Mouse (Mus musculus) bone marrow, adult 2 months (tissue): Measurements from ENCODE around the gene Trim23. TPM values are rescaled to one million over a fixed set of nuclear protein-coding genes. Genes with fewer than 3 reads are reported as not detected.

ENCODE experiments used
- H3K27ac ChIP-seq: fragments of 200-500 bp; 2 replicates; pipeline ENCODE4 v1.5.1; 2012; ENCODE audit warnings: low read depth, mild to moderate bottlenecking, control low read depth, inconsistent platforms, low read length; ENCODE audit not compliant: control insufficient read depth, poor library complexity, insufficient read depth
- H3K4me1 ChIP-seq: fragments of 200-500 bp; 2 replicates; pipeline ENCODE4 v1.6.1; 2011; ENCODE audit warnings: low read length; ENCODE audit not compliant: control insufficient read depth, insufficient read depth
- H3K4me3 ChIP-seq: fragments of 200-500 bp; replicated peaks from 2 replicates; pipeline ENCODE3; 2011; ENCODE audit warnings: mild to moderate bottlenecking, low read depth, low read length, control low read depth; ENCODE audit not compliant: control insufficient read depth
- CTCF ChIP-seq: fragments of 200-500 bp; IDR thresholded peaks from 2 replicates; pipeline ENCODE4 v1.5.1; 2011; ENCODE audit warnings: low read length, control low read depth; ENCODE audit not compliant: control insufficient read depth, insufficient read depth
- POLR2A ChIP-seq: fragments of 200-500 bp; IDR thresholded peaks from 2 replicates; pipeline ENCODE4 v1.6.1; 2011; ENCODE audit warnings: low read depth, mild to moderate bottlenecking, control low read depth, low read length, borderline replicate concordance; ENCODE audit not compliant: control insufficient read depth
- WGBS: fragments of 180-500 bp; shearing (Covaris S2); methylation state at CpG from one replicate; pipeline ENCODE4 v1.1.7; 2018; 5-methylcytosine and 5-hydroxymethylcytosine counted together
- polyA plus RNA-seq: library from polyadenylated mRNA; stranded (reverse); fragments of >200 nt; gene quantifications from 2 replicates; pipeline ENCODE4 v1.2.4, GENCODE M21; 2011; ENCODE audit warnings: low replicate concordance; ENCODE audit not compliant: missing spikeins, insufficient read depth, insufficient read length

Gene Trim23
- 5.4 and 6.0 TPM in 2 replicates for polyA plus RNA-seq

DNA sequence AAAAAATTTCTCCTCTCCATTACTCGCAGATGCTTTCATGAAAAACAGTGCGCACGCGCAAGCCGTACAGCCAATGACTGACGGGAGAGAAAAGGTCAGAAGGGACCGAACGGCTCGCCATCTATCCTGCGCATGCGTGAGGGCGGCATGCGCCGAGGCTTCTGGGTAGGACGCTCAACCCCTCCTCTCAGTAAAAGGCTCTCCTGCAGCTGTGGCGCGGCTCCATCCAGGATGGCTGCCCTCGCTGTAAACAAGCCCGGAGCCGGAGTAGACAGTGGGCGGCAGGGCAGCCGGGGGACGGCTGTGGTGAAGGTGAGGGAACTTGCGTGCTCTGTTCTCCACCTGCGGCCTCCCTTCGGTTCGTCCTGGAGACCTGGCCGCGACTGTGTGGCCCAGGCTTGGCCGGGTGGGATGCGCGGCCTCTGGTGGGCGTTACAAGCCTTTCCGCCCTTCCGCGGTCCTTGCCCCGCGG lies at the start of gene Trim23:
TSS of gene Trim23 (plus strand) at position 148 of the 472 bp plus-strand sequence.
- Histone ChIP-seq H3K4me1 (no peaks in the 10 kb centered on the region; the same call in 1 of the 2 replicates), H3K27ac (peak within 1 kb of the TSS; percentile 89), H3K4me3 (peak within 1 kb of the TSS; percentile 96)
- TF ChIP-seq CTCF (no peak), POLR2A (peak; percentile 95; the same call in 1 of the 2 replicates)
- under 1% methylated on average over 38 of the region's 38 CpGs for WGBS

DNA sequence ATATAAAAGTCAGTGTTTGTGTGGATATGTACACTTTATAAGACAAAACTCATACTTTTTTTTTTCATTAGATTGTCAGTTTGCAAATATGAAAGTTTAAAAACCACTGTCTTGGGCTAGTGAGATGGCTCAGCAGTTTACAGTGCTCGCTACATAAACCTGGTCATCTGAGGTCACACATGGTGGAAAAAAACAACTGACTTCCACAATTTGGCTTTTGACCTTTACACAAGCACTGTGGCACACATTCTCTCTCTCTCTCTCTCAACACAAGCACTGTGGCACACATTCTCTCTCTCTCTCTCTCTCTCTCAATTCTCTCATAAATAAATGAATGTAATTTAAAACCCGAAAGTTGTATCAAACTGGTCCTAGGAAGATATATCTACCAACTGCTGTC lies 46.0 kb upstream of the Trim23 start:
- no peak for TF ChIP-seq CTCF
- TF ChIP-seq POLR2A, result no peak
- Histone ChIP-seq H3K27ac (no peak overlapping the region), H3K4me3 (no peak overlapping the region), H3K4me1 (no peaks in the 10 kb centered on the region)
- 73% methylated on average over 2 of the region's 2 CpGs for WGBS

DNA sequence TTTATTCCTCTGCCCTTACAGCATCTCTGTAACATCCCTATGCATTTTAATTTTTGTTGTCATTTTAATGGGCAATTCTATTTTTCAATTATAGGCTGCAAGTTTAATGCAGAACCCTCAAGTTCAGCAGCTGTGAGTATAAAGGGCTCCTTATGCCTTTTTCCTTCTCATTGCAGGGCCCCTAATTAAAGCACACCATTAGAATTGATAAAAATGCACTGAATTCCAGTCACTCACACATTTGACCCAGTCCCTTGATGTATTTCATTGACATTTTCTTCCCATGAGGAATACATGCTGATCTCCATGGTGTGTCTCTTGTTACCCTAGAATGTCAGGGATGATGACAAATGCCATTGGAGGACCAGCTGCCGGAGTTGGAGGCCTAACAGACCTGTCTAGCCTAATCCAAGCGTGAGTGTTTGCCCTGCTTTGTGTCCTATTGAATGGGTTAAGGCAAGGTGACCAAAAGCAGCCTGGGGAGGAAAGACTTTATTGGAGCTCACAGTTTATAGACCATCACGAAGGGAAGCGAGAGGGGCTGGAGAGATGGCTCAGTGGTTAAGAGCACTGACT lies 44.0 kb upstream of the Trim23 start:
- Histone ChIP-seq H3K4me1 (no peaks in the 10 kb centered on the region), H3K4me3 (no peak overlapping the region), H3K27ac (no peak overlapping the region)
- WGBS, result 88% methylated on average over 4 of the region's 4 CpGs
- TF ChIP-seq CTCF (no peak), POLR2A (no peak)

DNA sequence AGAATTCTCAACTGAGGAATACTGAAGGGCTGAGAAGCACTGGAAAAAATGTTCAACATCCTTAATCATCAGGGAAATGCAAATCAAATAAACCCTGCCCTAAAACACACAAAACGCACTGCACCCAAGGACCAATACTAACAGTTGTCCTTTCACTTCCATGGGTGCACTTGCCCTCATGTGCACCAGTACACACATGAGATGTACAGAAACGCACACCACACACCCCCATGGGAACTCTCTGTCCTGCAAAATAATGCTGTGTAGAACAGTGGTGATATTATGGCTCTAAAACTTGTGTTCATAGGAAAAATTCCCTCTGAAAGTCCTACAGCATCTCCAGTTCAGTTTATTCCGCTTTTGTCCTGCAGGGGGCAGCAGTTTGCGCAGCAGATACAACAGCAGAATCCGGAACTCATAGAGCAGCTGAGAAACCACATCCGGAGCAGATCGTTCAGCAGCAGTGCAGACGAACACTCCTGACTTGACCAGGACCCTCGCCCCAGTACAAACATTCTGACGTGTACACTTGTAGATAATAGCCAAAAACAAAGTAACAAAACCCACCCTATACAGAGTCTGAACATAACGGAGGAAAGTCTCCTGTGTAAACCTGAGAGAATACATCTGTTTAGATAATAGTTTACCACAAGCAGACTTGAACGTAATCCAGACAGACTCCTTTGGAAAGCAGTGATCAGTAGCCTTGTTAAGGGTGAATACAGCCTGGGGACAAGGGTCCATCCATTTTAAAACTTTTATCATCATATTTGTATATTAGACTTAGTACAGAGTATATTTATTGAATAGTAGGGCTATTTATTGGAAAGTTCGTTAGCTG lies 39.0 kb upstream of the Trim23 start:
- TF ChIP-seq POLR2A, result no peak
- TF ChIP-seq CTCF, result peak; percentile 92
- 20% methylated on average over 13 of the region's 13 CpGs for WGBS
- peak overlapping the region; percentile 43 for H3K4me3 ChIP-seq
- no peak overlapping the region for H3K27ac ChIP-seq
- no peaks in the 10 kb centered on the region for H3K4me1 ChIP-seq

DNA sequence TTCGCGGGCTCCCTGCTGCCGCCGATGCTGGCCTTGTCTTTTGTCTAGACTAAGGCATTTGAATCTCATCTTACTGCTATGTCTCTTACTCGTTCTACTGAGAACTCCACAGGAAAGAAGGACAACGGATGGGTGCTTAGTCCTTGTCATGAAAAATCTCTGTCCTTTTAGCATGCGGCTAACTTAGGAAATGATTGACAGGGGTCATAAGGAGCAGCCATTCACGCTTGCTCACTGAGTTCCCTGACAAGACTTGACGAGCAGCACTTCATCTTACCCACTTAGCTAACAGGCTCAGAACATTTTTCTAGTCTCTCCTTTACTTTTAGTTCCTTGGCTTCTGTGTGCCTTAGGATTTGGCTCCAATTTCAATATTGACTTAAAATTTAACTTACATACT lies 33.7 kb upstream of the Trim23 start:
- 89% methylated on average over 9 of the region's 9 CpGs for WGBS
- Histone ChIP-seq H3K4me3 (no peak overlapping the region), H3K4me1 (no peaks in the 10 kb centered on the region), H3K27ac (no peak overlapping the region)
- TF ChIP-seq CTCF, result no peak
- TF ChIP-seq POLR2A, result no peak

DNA sequence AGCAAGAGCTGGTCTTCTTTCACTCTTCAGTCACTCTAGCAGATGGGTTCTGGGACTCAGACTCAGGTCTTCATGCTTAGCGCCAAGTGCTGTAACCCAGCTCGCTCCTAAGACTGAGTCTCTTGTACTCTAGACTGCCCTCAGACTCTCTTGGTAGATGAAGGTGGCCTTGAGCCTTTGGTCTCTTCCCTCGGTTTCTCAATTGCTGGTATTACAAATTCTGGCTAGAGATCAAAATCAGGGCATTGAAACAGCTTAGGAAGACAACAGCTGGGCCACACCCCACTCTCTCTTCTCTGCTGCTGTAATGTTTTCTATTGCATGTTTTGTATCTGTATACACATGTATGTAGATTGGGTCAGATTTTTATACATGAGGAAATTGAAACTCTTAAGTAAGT lies 33.0 kb upstream of the Trim23 start:
- Histone ChIP-seq H3K27ac (no peak overlapping the region), H3K4me3 (no peak overlapping the region), H3K4me1 (no peaks in the 10 kb centered on the region)
- no peak for TF ChIP-seq CTCF
- TF ChIP-seq POLR2A, result no peak
- 88% methylated on average over 3 of the region's 3 CpGs for WGBS

DNA sequence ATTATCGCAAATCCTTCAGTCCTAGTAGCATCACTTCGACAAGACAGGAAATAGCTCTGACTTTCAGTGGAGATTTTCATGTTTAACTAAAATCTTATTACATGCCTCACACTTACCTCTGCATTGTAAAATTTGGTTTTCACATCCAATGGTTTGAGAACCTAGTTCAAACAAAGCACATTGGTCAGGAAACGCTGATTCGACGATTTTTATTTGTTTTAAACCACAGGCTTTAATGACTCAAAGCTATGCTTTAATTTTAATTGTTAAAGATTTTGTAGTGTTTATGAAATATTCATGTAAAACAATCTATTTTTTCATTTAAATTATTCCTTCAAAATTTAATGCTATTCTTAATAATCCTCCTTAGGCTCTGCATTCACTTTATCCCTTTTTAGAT lies 24.4 kb upstream of the Trim23 start:
- no peak overlapping the region for H3K27ac ChIP-seq
- H3K4me1 ChIP-seq, result no peaks in the 10 kb centered on the region
- no peak for TF ChIP-seq CTCF
- TF ChIP-seq POLR2A, result no peak
- no peak overlapping the region for H3K4me3 ChIP-seq
- WGBS, result 90% methylated on average over 5 of the region's 5 CpGs

DNA sequence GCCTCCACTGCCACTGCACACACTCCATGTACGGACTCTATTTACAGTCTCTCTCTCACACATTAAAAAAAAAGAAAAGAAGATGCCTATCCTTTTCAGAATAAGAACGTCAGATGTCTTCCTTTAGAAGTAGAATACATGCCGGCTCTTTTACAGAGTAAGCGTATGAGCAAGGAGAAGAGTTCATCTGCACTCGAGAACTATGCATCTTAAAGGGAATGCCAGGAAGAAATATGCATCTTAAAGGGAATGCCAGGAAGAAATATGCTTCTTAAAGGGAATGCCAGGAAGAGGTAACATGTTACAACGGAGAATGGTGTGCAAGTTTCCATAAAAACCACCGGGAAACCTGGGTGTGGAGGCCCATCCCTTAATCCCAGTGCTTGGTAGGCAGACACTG lies 23.5 kb upstream of the Trim23 start:
- WGBS, result 94% methylated on average over 7 of the region's 7 CpGs
- Histone ChIP-seq H3K27ac (no peak overlapping the region), H3K4me3 (no peak overlapping the region), H3K4me1 (no peaks in the 10 kb centered on the region)
- TF ChIP-seq POLR2A, result no peak
- no peak for TF ChIP-seq CTCF
